24 mouse cellular contexts compared by ENCODE assay signal in the genomic region with DNA sequence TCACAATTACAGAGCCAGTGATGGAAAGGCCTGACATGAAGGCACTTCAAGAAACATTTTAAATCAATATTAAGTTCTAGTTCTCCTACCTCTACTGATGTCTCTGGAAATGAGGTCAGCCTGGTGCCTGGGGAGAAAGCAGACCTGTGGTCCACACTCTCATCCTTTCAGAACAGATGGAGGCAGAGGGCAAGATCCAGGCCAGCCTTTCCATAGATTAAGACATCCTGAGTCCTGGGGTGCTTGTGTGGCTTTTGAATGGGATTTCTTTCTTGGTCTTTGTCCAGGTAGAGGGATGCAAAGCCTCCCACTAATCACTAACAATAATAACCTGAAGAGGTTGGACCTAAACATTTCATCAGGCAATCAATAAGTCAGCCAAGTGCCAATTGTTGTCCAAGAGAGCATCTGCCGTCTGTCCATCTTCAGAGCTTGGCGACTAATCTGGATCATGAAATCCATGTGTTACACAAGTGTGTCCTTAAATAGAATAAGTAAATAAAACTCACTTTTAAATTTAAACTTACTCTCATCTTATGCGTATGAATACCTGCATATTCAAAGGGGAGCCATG. TPM values are rescaled to one million over a fixed set of nuclear protein-coding genes. Genes with fewer than 3 reads are reported as not detected.
DNase-seq lines count a peak whose midpoint lies in the region; ATAC-seq and TF ChIP-seq lines count a peak whose summit lies in the region.
"Had no signal": no experiment of that assay in that cellular context is flagged by ENCODE, and none has a peak within 500 bp of the region (broad histone marks: within the 10 kb centered on the region; RNA-seq: fewer than 3 reads in every experiment).

No protein-coding gene starts in this region.

- no peak for TF ChIP-seq CTCF in liver, adult 2 months (IDR thresholded peaks at IDR 0.05; ENCODE audit: low read depth, low read length)

- H3K27ac ChIP-seq in liver, adult 2 months (replicated peaks; ENCODE audit: insufficient read depth, low read depth, low read length): no peak overlapping the region
- H3K27ac ChIP-seq in liver, embryonic 11.5 days (ENCODE audit: low read depth, low read length): no peak overlapping the region
- H3K27ac ChIP-seq: embryonic facial prominence, embryonic 12.5 days; embryonic facial prominence, embryonic 15.5 days; forebrain, embryonic 12.5 days; forebrain, embryonic 15.5 days; heart, embryonic 15.5 days; hindbrain, embryonic 12.5 days; hindbrain, embryonic 15.5 days had no signal

- peak; percentile 71 for DNase-seq in liver, adult 2 months (ENCODE audit: extremely low read depth, low read depth, low spot score)
- no peak for DNase-seq in liver, embryonic 11.5 days (ENCODE audit: low spot score)
- peak; percentile 56 for DNase-seq in cerebellum, adult 9-10 months
- peak; percentile 22 to 38 for DNase-seq in cerebellum, postnatal 14 days
- DNase-seq in gonadal fat pad, adult 2 months (ENCODE audit: low read depth): peak; percentile 74
- no peak for DNase-seq in gastrocnemius, postnatal 10 days
- DNase-seq in lung, postnatal 36 days: no peak
- no peak for DNase-seq in heart, postnatal 4 days
- DNase-seq: adrenal gland, adult 8-10 months; adrenal gland, postnatal 25 days; gastrocnemius, postnatal 36 days; heart, adult 11 months; heart, postnatal 10 days; kidney, adult 11 months; kidney, adult 8-10 months had no signal

- no peaks in the 10 kb centered on the region for H3K36me3 ChIP-seq in liver, adult 2 months (ENCODE audit: control insufficient read depth, insufficient read depth, low read length)
- no peaks in the 10 kb centered on the region for H3K36me3 ChIP-seq in liver, embryonic 11.5 days (ENCODE audit: control insufficient read depth, insufficient read depth, low read length)
- H3K36me3 ChIP-seq: embryonic facial prominence, embryonic 12.5 days; embryonic facial prominence, embryonic 15.5 days; forebrain, embryonic 12.5 days; forebrain, embryonic 15.5 days; heart, embryonic 12.5 days; heart, embryonic 15.5 days; hindbrain, embryonic 12.5 days; hindbrain, embryonic 15.5 days had no signal

- 21% methylated on average over 3 of the region's 3 CpGs for WGBS in liver, adult 2 months
- 91% methylated on average over 3 of the region's 3 CpGs for WGBS in liver, embryonic 11.5 days

- 0 out of 2 replicates have a peak, but pooled peaks cover 5% of the 10 kb centered on the region for H3K4me1 ChIP-seq in liver, adult 2 months (ENCODE audit: control insufficient read depth, insufficient read depth, low read length)
- H3K4me1 ChIP-seq in liver, embryonic 11.5 days (replicated peaks; ENCODE audit: control insufficient read depth, insufficient read depth, low read length): no peaks in the 10 kb centered on the region
- H3K4me1 ChIP-seq: embryonic facial prominence, embryonic 12.5 days; embryonic facial prominence, embryonic 15.5 days; forebrain, embryonic 12.5 days; forebrain, embryonic 15.5 days; heart, embryonic 12.5 days; heart, embryonic 15.5 days; hindbrain, embryonic 12.5 days; hindbrain, embryonic 15.5 days had no signal

- no peaks in the 10 kb centered on the region for H3K27me3 ChIP-seq in liver, adult 2 months (ENCODE audit: control insufficient read depth, insufficient read depth, low read length)
- no peaks in the 10 kb centered on the region for H3K27me3 ChIP-seq in liver, embryonic 11.5 days (replicated peaks; ENCODE audit: control insufficient read depth, insufficient read depth, low read length)
- H3K27me3 ChIP-seq: embryonic facial prominence, embryonic 12.5 days; embryonic facial prominence, embryonic 15.5 days; forebrain, embryonic 12.5 days; forebrain, embryonic 15.5 days; heart, embryonic 12.5 days; heart, embryonic 15.5 days; hindbrain, embryonic 12.5 days; hindbrain, embryonic 15.5 days had no signal

- H3K4me2 ChIP-seq in liver, embryonic 11.5 days: no peak overlapping the region
- H3K4me2 ChIP-seq: embryonic facial prominence, embryonic 12.5 days; embryonic facial prominence, embryonic 15.5 days; forebrain, embryonic 12.5 days; forebrain, embryonic 15.5 days; heart, embryonic 12.5 days; heart, embryonic 15.5 days; hindbrain, embryonic 12.5 days; hindbrain, embryonic 15.5 days had no signal

- no peak overlapping the region for H3K9ac ChIP-seq in liver, adult 2 months (ENCODE audit: low read depth, low read length)
- no peak overlapping the region for H3K9ac ChIP-seq in liver, embryonic 11.5 days (ENCODE audit: low read depth, low read length)
- H3K9ac ChIP-seq: embryonic facial prominence, embryonic 12.5 days; embryonic facial prominence, embryonic 15.5 days; forebrain, embryonic 12.5 days; forebrain, embryonic 15.5 days; heart, embryonic 12.5 days; heart, embryonic 15.5 days; hindbrain, embryonic 12.5 days; hindbrain, embryonic 15.5 days had no signal

- H3K9me3 ChIP-seq in liver, embryonic 11.5 days (ENCODE audit: control insufficient read depth, low read length): no peaks in the 10 kb centered on the region
- H3K9me3 ChIP-seq: embryonic facial prominence, embryonic 12.5 days; embryonic facial prominence, embryonic 15.5 days; forebrain, embryonic 12.5 days; forebrain, embryonic 15.5 days; heart, embryonic 15.5 days; hindbrain, embryonic 12.5 days; hindbrain, embryonic 15.5 days had no signal

- ATAC-seq in liver, embryonic 11.5 days (replicated peaks; ENCODE audit: low FRiP score): no peak
- ATAC-seq: CD4-positive, CD25-positive, alpha-beta regulatory T cell, adult 4 months; forebrain, embryonic 15.5 days had no signal

- H3K4me3 ChIP-seq in liver, adult 2 months (ENCODE audit: insufficient read depth, low read depth, low read length): no peak overlapping the region
- H3K4me3 ChIP-seq in liver, embryonic 11.5 days (ENCODE audit: low read depth, low read length): no peak overlapping the region
- H3K4me3 ChIP-seq: embryonic facial prominence, embryonic 12.5 days; embryonic facial prominence, embryonic 15.5 days; forebrain, embryonic 12.5 days; forebrain, embryonic 15.5 days; heart, embryonic 12.5 days; heart, embryonic 15.5 days; hindbrain, embryonic 12.5 days; hindbrain, embryonic 15.5 days had no signal

- no peak for TF ChIP-seq POLR2A in liver, adult 2 months (IDR thresholded peaks at IDR 0.05; ENCODE audit: extremely low read depth, insufficient read depth, low read length)

- no peaks in the 10 kb centered on the region for H3K79me2 ChIP-seq in liver, adult 2 months (ENCODE audit: control insufficient read depth, insufficient read depth, low read length)

RNA-seq across cellular contexts. Expression of gene Elovl6, which starts 16.2 kb away (rescaled TPM):
- total RNA-seq in liver, adult 2 months (2014; rRNA removed): 30.5 and 44.3 TPM in 2 replicates
- 44.6 and 70.5 TPM in 2 replicates for polyA plus RNA-seq in liver, adult 2 months (2012; rRNA removed)
- 26.6 and 28.3 TPM in 2 replicates for polyA plus RNA-seq in liver, embryonic 11.5 days (2014; fragmentation: Nextera tagmentation; extraction: Ambion mirVana)
- polyA plus RNA-seq in gonadal fat pad, adult 2 months (2012; rRNA removed): 126 and 166 TPM in 2 replicates
- total RNA-seq in gastrocnemius, postnatal 10 days (2021): 1 to 10 TPM; 7.2 to 7.6 TPM
- 1 to 10 TPM; 3.7 TPM for total RNA-seq in heart, postnatal 4 days (2021)

Comparison
In these comparisons a context has a peak if more than half of its experiments do, and no peak if none do; other contexts are left out.
1. DNase-seq: peak in liver, adult 2 months (single experiment), cerebellum, adult 9-10 months (single experiment), cerebellum, postnatal 14 days (2 of 2) and gonadal fat pad, adult 2 months (single experiment); none in liver, embryonic 11.5 days (single experiment), gastrocnemius, postnatal 10 days (single experiment), lung, postnatal 36 days (single experiment) and heart, postnatal 4 days (single experiment).